Mouse (Mus musculus) kidney, postnatal 0 days (tissue): ENCODE data around the gene 0610009B22Rik. TPM values are rescaled to one million over a fixed set of nuclear protein-coding genes. Genes with fewer than 3 reads are reported as not detected.

Source experiments
- ATAC-seq: fragments of 200-750 bp; cut with Nextera tagmentation; replicated peaks from 2 replicates; pipeline ENCODE4 v1.8.0; 2017; ENCODE audit warnings: low read depth, moderate number of reproducible peaks, moderate TSS enrichment, moderate library complexity; ENCODE audit not compliant: low FRiP score
- DNase-seq: peaks from one replicate; pipeline ENCODE4 v3.0.0-alpha.2; 2016; ENCODE audit warnings: low spot score
- H3K27ac ChIP-seq: fragments of 300-500 bp; sonication (generic); 2 replicates; pipeline ENCODE4 v1.5.1; 2014; ENCODE audit warnings: mild to moderate bottlenecking
- H3K27me3 ChIP-seq: fragments of 300-500 bp; sonication (generic); 2 replicates; pipeline ENCODE4 v1.6.1; 2014; ENCODE audit warnings: low read length, mixed read lengths; ENCODE audit not compliant: insufficient read depth
- H3K36me3 ChIP-seq: fragments of 300-500 bp; sonication (generic); 2 replicates; pipeline ENCODE4 v1.6.1; 2014; ENCODE audit warnings: low read length, mixed read lengths; ENCODE audit not compliant: insufficient read depth
- H3K4me1 ChIP-seq: fragments of 300-500 bp; sonication (generic); replicated peaks from 2 replicates; pipeline ENCODE4 v1.6.1; 2014; ENCODE audit warnings: antibody characterized with exemption, low read length, mixed read lengths; ENCODE audit not compliant: insufficient read depth
- H3K4me2 ChIP-seq: fragments of 300-500 bp; sonication (generic); 2 replicates; pipeline ENCODE4 v1.6.1; 2014; ENCODE audit warnings: mild to moderate bottlenecking, low read length, moderate library complexity, mixed read lengths
- H3K4me3 ChIP-seq: fragments of 300-500 bp; sonication (generic); replicated peaks from 2 replicates; pipeline ENCODE4 v1.5.1; 2014; ENCODE audit warnings: low read depth, low read length
- H3K9ac ChIP-seq: fragments of 300-500 bp; sonication (generic); 2 replicates; pipeline ENCODE4 v1.6.1; 2014; ENCODE audit warnings: low read depth, low read length
- H3K9me3 ChIP-seq: fragments of 300-500 bp; sonication (generic); replicated peaks from 2 replicates; pipeline ENCODE4 v1.6.1; 2016; ENCODE audit warnings: low read length, inconsistent platforms, mixed read lengths
- CTCF ChIP-seq: IDR thresholded peaks from 2 replicates; pipeline ENCODE4 v1.5.1; 2016; ENCODE audit warnings: antibody characterized with exemption, low read depth, mild to moderate bottlenecking, moderate library complexity
- WGBS: fragments of 180-500 bp; shearing (Covaris S2); extraction: QIAGEN DNeasy Blood & Tissue Kit; methylation state at CpG from one replicate; pipeline ENCODE4 v1.1.7; 2014; 5-methylcytosine and 5-hydroxymethylcytosine counted together
- polyA plus RNA-seq: library from polyadenylated mRNA; unstranded; fragments of >200 nt; fragmentation: Nextera tagmentation; extraction: Ambion mirVana; gene quantifications from 2 replicates; pipeline ENCODE4 v1.2.1, GENCODE M21; 2015

0610009B22Rik gene
- polyA plus RNA-seq, 1 experiment from 2014 or later, result 163 TPM

DNA sequence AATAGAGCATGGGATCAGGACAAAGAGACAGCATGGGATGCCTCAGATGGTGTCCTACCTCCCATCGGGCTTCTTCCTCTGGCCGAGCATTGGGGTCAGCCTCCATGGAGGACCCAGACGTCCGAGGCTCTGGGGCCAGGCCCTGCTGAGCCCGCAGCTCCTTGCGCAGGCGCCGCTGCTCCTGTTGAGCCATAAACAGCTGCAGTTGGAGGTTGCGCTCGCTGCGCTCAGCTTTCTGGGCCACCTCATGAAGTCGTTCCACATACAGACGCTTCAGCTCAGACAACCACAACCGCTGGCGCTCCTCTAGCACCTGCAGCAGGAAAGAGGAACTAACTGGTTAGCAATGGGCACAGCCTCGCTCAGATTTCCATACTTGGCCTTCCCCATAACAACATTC is 44.5 kb downstream of the 0610009B22Rik start:
- Histone ChIP-seq H3K27ac (no peak overlapping the region), H3K4me1 (peaks cover 5% of the 10 kb centered on the region; the same call in 1 of the 2 replicates), H3K9me3 (no peaks in the 10 kb centered on the region), H3K4me2 (no peak overlapping the region), H3K4me3 (no peak overlapping the region), H3K9ac (no peak overlapping the region), H3K27me3 (no peaks in the 10 kb centered on the region), H3K36me3 (peaks cover 13% of the 10 kb centered on the region; the same call in 1 of the 2 replicates)
- DNase-seq, result no peak
- 87% methylated on average over 16 of the region's 16 CpGs for WGBS
- ATAC-seq, result no peak
- TF ChIP-seq CTCF, result no peak

DNA sequence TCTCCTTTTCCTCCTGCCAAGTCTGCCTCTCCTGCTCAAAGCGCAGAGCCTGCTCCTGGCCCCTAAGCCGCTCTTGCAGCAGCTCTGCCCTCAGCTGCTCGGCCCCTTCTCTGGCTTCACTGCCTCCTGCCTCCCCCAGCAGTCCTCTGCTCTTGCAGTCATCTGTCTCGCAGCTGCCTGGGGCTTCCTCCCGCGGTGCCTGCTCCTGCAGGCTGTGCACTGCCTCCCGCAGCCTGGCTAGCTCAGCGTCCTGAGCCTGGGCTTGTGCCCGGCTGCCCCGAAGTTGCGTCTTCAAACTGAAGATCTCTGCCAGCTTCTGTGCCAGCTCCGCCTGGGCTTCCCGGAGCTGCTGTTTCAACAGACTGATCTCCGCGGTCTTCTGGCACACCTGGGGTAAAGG is 44.9 kb downstream of the 0610009B22Rik start:
- peaks cover 4% of the 10 kb centered on the region; the same call in 1 of the 2 replicates for H3K4me1 ChIP-seq
- no peak overlapping the region for H3K4me2 ChIP-seq
- H3K36me3 ChIP-seq, result peaks cover 13% of the 10 kb centered on the region; the same call in 1 of the 2 replicates
- no peak overlapping the region for H3K4me3 ChIP-seq
- H3K9me3 ChIP-seq, result no peaks in the 10 kb centered on the region
- H3K27ac ChIP-seq, result 0 out of 2 replicates have a peak overlapping the region, but pooled peaks have one; percentile 8
- ATAC-seq (no peak), DNase-seq (no peak)
- no peaks in the 10 kb centered on the region for H3K27me3 ChIP-seq
- H3K9ac ChIP-seq, result no peak overlapping the region
- WGBS, result 67% methylated on average over 15 of the region's 15 CpGs
- TF ChIP-seq CTCF, result no peak

DNA sequence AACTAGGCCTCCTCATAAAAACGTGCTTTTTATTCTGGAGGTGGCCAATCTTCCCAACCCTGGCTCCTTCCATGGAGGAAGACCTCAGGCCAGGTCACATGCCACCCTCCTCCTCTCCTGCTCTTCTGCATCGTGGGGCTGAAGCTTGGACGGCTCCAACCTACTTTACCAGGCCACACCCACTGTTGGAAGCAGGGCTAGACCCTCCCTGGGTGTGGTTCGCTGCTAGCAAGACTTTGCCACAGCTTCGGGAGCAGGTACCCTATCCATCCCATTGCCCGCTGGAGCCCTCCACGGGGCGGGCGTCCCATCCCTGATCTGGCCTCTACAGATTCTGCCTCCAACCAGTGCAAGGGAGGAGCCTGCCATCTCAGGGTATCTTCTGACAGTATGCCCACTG is 45.5 kb downstream of the 0610009B22Rik start:
- Histone ChIP-seq H3K27ac (no peak overlapping the region), H3K9me3 (no peaks in the 10 kb centered on the region), H3K27me3 (no peaks in the 10 kb centered on the region), H3K4me3 (no peak overlapping the region), H3K4me1 (peaks cover 5% of the 10 kb centered on the region; the same call in 1 of the 2 replicates), H3K36me3 (peaks cover 13% of the 10 kb centered on the region; the same call in 1 of the 2 replicates), H3K9ac (no peak overlapping the region), H3K4me2 (no peak overlapping the region)
- no peak for DNase-seq
- 78% methylated on average over 9 of the region's 9 CpGs for WGBS
- no peak for TF ChIP-seq CTCF
- ATAC-seq, result no peak

DNA sequence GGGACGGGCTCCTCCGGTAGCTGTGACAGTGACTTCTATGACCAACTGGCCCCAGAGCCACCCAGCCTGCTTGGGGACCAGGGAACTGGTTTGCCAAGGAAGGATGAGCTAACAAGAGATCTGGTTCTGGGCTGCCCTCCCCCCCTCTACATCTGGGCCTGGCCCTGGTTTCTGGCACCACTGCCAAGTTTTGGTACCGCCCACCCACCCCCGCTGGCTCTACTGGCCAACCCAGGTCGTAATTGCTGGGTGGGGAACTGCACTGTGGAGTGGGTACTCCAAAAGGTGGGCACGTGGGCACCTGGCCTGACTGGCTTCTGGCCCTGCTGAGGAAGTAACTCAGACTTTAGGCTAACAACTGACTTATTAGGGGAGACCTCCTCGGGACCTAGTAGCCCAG is 47.9 kb downstream of the 0610009B22Rik start:
- no peaks in the 10 kb centered on the region for H3K27me3 ChIP-seq
- WGBS, result 79% methylated on average over 7 of the region's 7 CpGs
- H3K9ac ChIP-seq, result no peak overlapping the region
- no peak overlapping the region for H3K4me3 ChIP-seq
- no peak overlapping the region for H3K27ac ChIP-seq
- peaks cover 13% of the 10 kb centered on the region; the same call in 1 of the 2 replicates for H3K36me3 ChIP-seq
- peaks cover 8% of the 10 kb centered on the region; the same call in 1 of the 2 replicates for H3K4me1 ChIP-seq
- no peak overlapping the region for H3K4me2 ChIP-seq
- no peaks in the 10 kb centered on the region for H3K9me3 ChIP-seq
- no peak for TF ChIP-seq CTCF
- DNase-seq, result no peak
- ATAC-seq, result no peak

DNA sequence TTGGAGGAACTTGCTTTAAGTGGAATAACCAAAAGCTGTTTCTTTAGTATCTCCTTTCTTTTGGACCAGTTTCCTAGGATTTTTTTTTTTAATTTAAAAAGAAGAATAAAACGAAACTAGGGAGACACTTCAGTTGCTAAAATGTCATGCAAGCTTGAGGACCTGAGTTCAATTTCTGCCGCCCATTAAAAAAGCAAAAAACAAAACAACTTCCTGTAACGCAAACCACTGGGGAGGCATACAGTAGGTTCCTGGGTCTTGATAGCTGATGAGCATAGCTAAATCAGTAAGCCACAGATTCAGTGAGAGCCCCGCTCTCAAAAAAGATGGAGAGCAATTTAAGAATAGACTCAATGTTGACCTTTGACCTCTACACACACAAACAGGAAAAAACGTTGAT is 50.2 kb downstream of the 0610009B22Rik start:
- peaks cover 4% of the 10 kb centered on the region; the same call in 1 of the 2 replicates for H3K36me3 ChIP-seq
- H3K4me2 ChIP-seq, result peak overlapping the region; percentile 50; the same call in 1 of the 2 replicates
- no peak for TF ChIP-seq CTCF
- no peaks in the 10 kb centered on the region for H3K9me3 ChIP-seq
- DNase-seq (no peak), ATAC-seq (no peak)
- H3K27ac ChIP-seq, result peak overlapping the region; percentile 77; the same call in 1 of the 2 replicates
- peaks cover 8% of the 10 kb centered on the region; the same call in 1 of the 2 replicates for H3K4me1 ChIP-seq
- H3K4me3 ChIP-seq, result no peak overlapping the region
- H3K9ac ChIP-seq, result no peak overlapping the region
- WGBS, result 67% methylated on average over 5 of the region's 5 CpGs
- H3K27me3 ChIP-seq, result no peaks in the 10 kb centered on the region

DNA sequence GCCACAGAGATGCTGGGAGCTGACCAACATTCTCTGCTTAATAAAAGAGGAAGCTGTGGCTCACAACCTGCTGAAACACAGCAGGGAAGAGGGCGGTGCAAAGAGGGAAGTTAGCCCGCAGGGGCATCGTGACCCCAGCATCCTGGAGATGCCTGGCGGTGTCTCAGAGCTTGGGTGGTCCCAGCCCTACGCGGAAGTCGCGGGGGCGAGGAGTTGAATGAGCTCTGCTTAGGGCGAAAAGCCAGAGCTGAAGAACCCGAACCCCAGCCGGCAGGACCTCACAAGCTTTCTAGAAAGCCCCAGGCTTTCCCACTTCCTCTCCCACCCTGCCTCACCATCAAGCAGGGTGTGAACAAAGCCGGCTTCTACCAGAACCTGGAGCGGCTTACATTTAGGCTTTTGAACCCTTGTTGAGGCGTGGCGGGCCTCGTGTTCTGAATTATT is 50.7 kb downstream of the 0610009B22Rik start:
- H3K4me3 ChIP-seq, result peak overlapping the region; percentile 14; the same call in 1 of the 2 replicates
- no peak for ATAC-seq

More for the DNA sequence above, 50.7 kb downstream of the 0610009B22Rik start:
- Histone ChIP-seq H3K36me3 (no peaks in the 10 kb centered on the region), H3K27me3 (no peaks in the 10 kb centered on the region), H3K9me3 (no peaks in the 10 kb centered on the region), H3K9ac (peak overlapping the region; percentile 46), H3K27ac (peak overlapping the region; percentile 77), H3K4me2 (peak overlapping the region; percentile 50), H3K4me1 (peaks cover 8% of the 10 kb centered on the region; the same call in 1 of the 2 replicates)
- WGBS, result 5% methylated on average over 17 of the region's 17 CpGs
- peak; percentile 68 for DNase-seq
- TF ChIP-seq CTCF, result no peak
